Mouse (Mus musculus): ENCODE measurements around the gene Gpr158. TPM values are rescaled to one million over a fixed set of nuclear protein-coding genes. Genes with fewer than 3 reads are reported as not detected.
"Not testable (repeated sequence)": the region's sequence is repeated elsewhere in the genome, so short reads cannot be mapped to it uniquely, and the experiment has no call there.

Gpr158 gene
- polyA plus RNA-seq, 1 experiment from 2014 or later, result 0.05 TPM

- Histone ChIP-seq H3K9me3 (replicated peaks; ENCODE audit: control insufficient read depth, low read length) (no peaks in the 10 kb centered on the region), H3K9ac (ENCODE audit: low read length) (no peak overlapping the region), H3K27me3 (ENCODE audit: control insufficient read depth, insufficient read depth, low read length) (no peaks in the 10 kb centered on the region), H3K4me3 (replicated peaks; ENCODE audit: low read length) (no peak overlapping the region), H3K4me1 (ENCODE audit: control insufficient read depth, insufficient read depth, low read length) (no peaks in the 10 kb centered on the region), H3K27ac (ENCODE audit: low read length) (no peak overlapping the region), H3K4me2 (ENCODE audit: low read depth, low read length) (no peak overlapping the region), H3K36me3 (ENCODE audit: control insufficient read depth, insufficient read depth, low read length) (no peaks in the 10 kb centered on the region)
- 83% methylated on average over 3 of the region's 3 CpGs for WGBS
- no peak for ATAC-seq (ENCODE audit: insufficient read depth, low FRiP score)
These were observed 38.3 kb downstream of the Gpr158 start for GRCm38 (mm10) chr2:21405617-21406016.

GRCm38 (mm10) chr2:21407443-21407985 lies 40.2 kb downstream of the Gpr158 start:
- H3K9me3 ChIP-seq (replicated peaks; ENCODE audit: control insufficient read depth, low read length), result no peaks in the 10 kb centered on the region
- no peak overlapping the region for H3K9ac ChIP-seq (ENCODE audit: low read length)
- H3K27me3 ChIP-seq (ENCODE audit: control insufficient read depth, insufficient read depth, low read length), result no peaks in the 10 kb centered on the region
- no peak overlapping the region for H3K27ac ChIP-seq (ENCODE audit: low read length)
- no peaks in the 10 kb centered on the region for H3K36me3 ChIP-seq (ENCODE audit: control insufficient read depth, insufficient read depth, low read length)
- no peak overlapping the region for H3K4me2 ChIP-seq (ENCODE audit: low read depth, low read length)
- no peak overlapping the region for H3K4me3 ChIP-seq (replicated peaks; ENCODE audit: low read length)
- WGBS, result 85% methylated on average over 2 of the region's 2 CpGs
- no peak for ATAC-seq (ENCODE audit: insufficient read depth, low FRiP score)
- H3K4me1 ChIP-seq (ENCODE audit: control insufficient read depth, insufficient read depth, low read length), result no peaks in the 10 kb centered on the region

GRCm38 (mm10) chr2:21408821-21409220 lies 41.5 kb downstream of the Gpr158 start:
- no peak overlapping the region for H3K4me2 ChIP-seq (ENCODE audit: low read depth, low read length)
- WGBS, result 81% methylated on average over 3 of the region's 3 CpGs
- H3K9me3 ChIP-seq (replicated peaks; ENCODE audit: control insufficient read depth, low read length), result no peaks in the 10 kb centered on the region
- no peak overlapping the region for H3K9ac ChIP-seq (ENCODE audit: low read length)
- H3K4me1 ChIP-seq (ENCODE audit: control insufficient read depth, insufficient read depth, low read length), result no peaks in the 10 kb centered on the region
- H3K36me3 ChIP-seq (ENCODE audit: control insufficient read depth, insufficient read depth, low read length), result no peaks in the 10 kb centered on the region
- H3K4me3 ChIP-seq (replicated peaks; ENCODE audit: low read length), result no peak overlapping the region
- H3K27me3 ChIP-seq (ENCODE audit: control insufficient read depth, insufficient read depth, low read length), result no peaks in the 10 kb centered on the region
- H3K27ac ChIP-seq (ENCODE audit: low read length), result no peak overlapping the region
- no peak for ATAC-seq (ENCODE audit: insufficient read depth, low FRiP score)

GRCm38 (mm10) chr2:21430288-21430687 lies 62.9 kb downstream of the Gpr158 start:
- H3K4me2 ChIP-seq (ENCODE audit: low read depth, low read length), result no peak overlapping the region
- no peak overlapping the region for H3K4me3 ChIP-seq (replicated peaks; ENCODE audit: low read length)
- H3K36me3 ChIP-seq (ENCODE audit: control insufficient read depth, insufficient read depth, low read length), result no peaks in the 10 kb centered on the region
- ATAC-seq (ENCODE audit: insufficient read depth, low FRiP score), result no peak
- WGBS, result 60% methylated on average over 2 of the region's 2 CpGs
- H3K9ac ChIP-seq (ENCODE audit: low read length), result no peak overlapping the region
- H3K4me1 ChIP-seq (ENCODE audit: control insufficient read depth, insufficient read depth, low read length), result no peaks in the 10 kb centered on the region
- no peaks in the 10 kb centered on the region for H3K9me3 ChIP-seq (replicated peaks; ENCODE audit: control insufficient read depth, low read length)
- H3K27me3 ChIP-seq (ENCODE audit: control insufficient read depth, insufficient read depth, low read length), result no peaks in the 10 kb centered on the region
- no peak overlapping the region for H3K27ac ChIP-seq (ENCODE audit: low read length)

GRCm38 (mm10) chr2:21431182-21431581 lies 63.8 kb downstream of the Gpr158 start:
- WGBS, result 74% methylated on average over 6 of the region's 6 CpGs
- H3K4me1 ChIP-seq (ENCODE audit: control insufficient read depth, insufficient read depth, low read length), result no peaks in the 10 kb centered on the region
- H3K4me3 ChIP-seq (replicated peaks; ENCODE audit: low read length), result no peak overlapping the region
- no peak overlapping the region for H3K4me2 ChIP-seq (ENCODE audit: low read depth, low read length)
- no peaks in the 10 kb centered on the region for H3K27me3 ChIP-seq (ENCODE audit: control insufficient read depth, insufficient read depth, low read length)
- no peak for ATAC-seq (ENCODE audit: insufficient read depth, low FRiP score)
- no peak overlapping the region for H3K9ac ChIP-seq (ENCODE audit: low read length)
- H3K27ac ChIP-seq (ENCODE audit: low read length), result no peak overlapping the region
- no peaks in the 10 kb centered on the region for H3K36me3 ChIP-seq (ENCODE audit: control insufficient read depth, insufficient read depth, low read length)
- no peaks in the 10 kb centered on the region for H3K9me3 ChIP-seq (replicated peaks; ENCODE audit: control insufficient read depth, low read length)

GRCm38 (mm10) chr2:21439626-21440025 lies 72.3 kb downstream of the Gpr158 start:
- 71% methylated on average over 3 of the region's 3 CpGs for WGBS
- no peak for ATAC-seq (ENCODE audit: insufficient read depth, low FRiP score)
- H3K27me3 ChIP-seq (ENCODE audit: control insufficient read depth, insufficient read depth, low read length), result no peaks in the 10 kb centered on the region

GRCm38 (mm10) chr2:21460606-21461005 lies 93.3 kb downstream of the Gpr158 start:
- WGBS, result 77% methylated on average over 4 of the region's 4 CpGs
- not testable (repeated sequence) for H3K4me2 ChIP-seq (ENCODE audit: low read depth, low read length); H3K9me3 ChIP-seq (replicated peaks; ENCODE audit: control insufficient read depth, low read length); H3K9ac ChIP-seq (ENCODE audit: low read length); H3K36me3 ChIP-seq (ENCODE audit: control insufficient read depth, insufficient read depth, low read length); H3K4me1 ChIP-seq (ENCODE audit: control insufficient read depth, insufficient read depth, low read length); H3K27me3 ChIP-seq (ENCODE audit: control insufficient read depth, insufficient read depth, low read length); H3K4me3 ChIP-seq (replicated peaks; ENCODE audit: low read length); H3K27ac ChIP-seq (ENCODE audit: low read length); ATAC-seq (ENCODE audit: insufficient read depth, low FRiP score)

More at GRCm38 (mm10) chr2:21439626-21440025, 72.3 kb downstream of the Gpr158 start:
- Histone ChIP-seq H3K9me3 (replicated peaks; ENCODE audit: control insufficient read depth, low read length) (no peaks in the 10 kb centered on the region), H3K27ac (ENCODE audit: low read length) (no peak overlapping the region), H3K4me1 (ENCODE audit: control insufficient read depth, insufficient read depth, low read length) (no peaks in the 10 kb centered on the region), H3K36me3 (ENCODE audit: control insufficient read depth, insufficient read depth, low read length) (no peaks in the 10 kb centered on the region), H3K9ac (ENCODE audit: low read length) (no peak overlapping the region), H3K4me2 (ENCODE audit: low read depth, low read length) (no peak overlapping the region), H3K4me3 (replicated peaks; ENCODE audit: low read length) (no peak overlapping the region)

- 88% methylated on average over 2 of the region's 2 CpGs for WGBS
These were observed 107.6 kb downstream of the Gpr158 start for GRCm38 (mm10) chr2:21474957-21475356.

GRCm38 (mm10) chr2:21496881-21497280 lies 129.5 kb downstream of the Gpr158 start:
- no peak overlapping the region for H3K4me2 ChIP-seq (ENCODE audit: low read depth, low read length)

More at GRCm38 (mm10) chr2:21474957-21475356, 107.6 kb downstream of the Gpr158 start:
- no peak overlapping the region for H3K9ac ChIP-seq (ENCODE audit: low read length)
- no peak for ATAC-seq (ENCODE audit: insufficient read depth, low FRiP score)
- H3K4me3 ChIP-seq (replicated peaks; ENCODE audit: low read length), result no peak overlapping the region
- H3K4me2 ChIP-seq (ENCODE audit: low read depth, low read length), result no peak overlapping the region
- H3K4me1 ChIP-seq (ENCODE audit: control insufficient read depth, insufficient read depth, low read length), result no peaks in the 10 kb centered on the region
- no peaks in the 10 kb centered on the region for H3K36me3 ChIP-seq (ENCODE audit: control insufficient read depth, insufficient read depth, low read length)
- no peaks in the 10 kb centered on the region for H3K9me3 ChIP-seq (replicated peaks; ENCODE audit: control insufficient read depth, low read length)
- H3K27ac ChIP-seq (ENCODE audit: low read length), result no peak overlapping the region
- H3K27me3 ChIP-seq (ENCODE audit: control insufficient read depth, insufficient read depth, low read length), result no peaks in the 10 kb centered on the region

More at GRCm38 (mm10) chr2:21496881-21497280, 129.5 kb downstream of the Gpr158 start:
- no peak overlapping the region for H3K27ac ChIP-seq (ENCODE audit: low read length)
- H3K4me3 ChIP-seq (replicated peaks; ENCODE audit: low read length), result no peak overlapping the region
- H3K9ac ChIP-seq (ENCODE audit: low read length), result no peak overlapping the region
- no peaks in the 10 kb centered on the region for H3K36me3 ChIP-seq (ENCODE audit: control insufficient read depth, insufficient read depth, low read length)
- H3K9me3 ChIP-seq (replicated peaks; ENCODE audit: control insufficient read depth, low read length), result no peaks in the 10 kb centered on the region
- H3K4me1 ChIP-seq (ENCODE audit: control insufficient read depth, insufficient read depth, low read length), result no peaks in the 10 kb centered on the region
- H3K27me3 ChIP-seq (ENCODE audit: control insufficient read depth, insufficient read depth, low read length), result no peaks in the 10 kb centered on the region
- 70% methylated on average over 3 of the region's 3 CpGs for WGBS
- no peak for ATAC-seq (ENCODE audit: insufficient read depth, low FRiP score)
